8 mouse cellular contexts compared by ENCODE assay signal in genomic region chr1:170644255-170645205, GRCm38 (mm10). TPM values are rescaled to one million over a fixed set of nuclear protein-coding genes. Genes with fewer than 3 reads are reported as not detected.
A peak's percentile ranks its signal among the peaks of the same experiment; 100 is the strongest.
DNase-seq lines count a peak whose midpoint lies in the region; ATAC-seq and TF ChIP-seq lines count a peak whose summit lies in the region.

TSS of gene Olfml2b (plus strand) at chr1:170644532.

- intact Hi-C loops in left cerebral cortex, adult 2 months (cut with DNase I): no loop called here

- peak; percentile 96 for ATAC-seq in hindbrain, postnatal 0 days

- no peaks in the 10 kb centered on the region for H3K36me3 ChIP-seq in hindbrain, postnatal 0 days (ENCODE audit: insufficient read depth, low read length)
- no peaks in the 10 kb centered on the region for H3K36me3 ChIP-seq in macrophage (ENCODE audit: inconsistent target)

- DNase-seq in adipocyte (ENCODE audit: low spot score): peak; percentile 85
- peak; percentile 91 for DNase-seq in gastrocnemius, postnatal 10 days
- DNase-seq in hindbrain, postnatal 0 days (ENCODE audit: low spot score): peak; percentile 88
- DNase-seq in left cerebral cortex, adult 2 months (ENCODE audit: extremely low spot score in 1 of 2, low spot score in 2 of 2): peak; percentile 79
- peak; percentile 84 for DNase-seq in right cerebral cortex, adult 18-20 months
- peak; percentile 69 to 85 for DNase-seq in urinary bladder, postnatal 36 days (ENCODE audit: low spot score in 2 of 2)

- peak within 1 kb of the TSS; percentile 57 for H3K9ac ChIP-seq in hindbrain, postnatal 0 days (replicated peaks; ENCODE audit: low read length)

- H3K4me2 ChIP-seq in hindbrain, postnatal 0 days (ENCODE audit: low read depth, low read length): peak within 1 kb of the TSS; percentile 89

- H3K27me3 ChIP-seq in hindbrain, postnatal 0 days (ENCODE audit: insufficient read depth, low read length): no peaks in the 10 kb centered on the region

- WGBS in hindbrain, postnatal 0 days: 14% methylated on average over 50 of the region's 51 CpGs
- 15% methylated on average over 51 of the region's 51 CpGs for WGBS in macrophage (ENCODE audit: missing documents)

- H3K27ac ChIP-seq in cortical plate, adult 2 months (ENCODE audit: insufficient read depth, low read length): peak within 1 kb of the TSS; percentile 2; the same call in 1 of the 2 replicates
- H3K27ac ChIP-seq in hindbrain, postnatal 0 days: no peak within 1 kb of the TSS
- peak within 1 kb of the TSS; percentile 56; the same call in 1 of the 2 replicates for H3K27ac ChIP-seq in left cerebral cortex, adult 2 months
- H3K27ac ChIP-seq in macrophage: no peak within 1 kb of the TSS

- peak within 1 kb of the TSS; percentile 35 for H3K4me3 ChIP-seq in cortical plate, adult 2 months (ENCODE audit: insufficient read depth, low read length)
- peak within 1 kb of the TSS; percentile 54 for H3K4me3 ChIP-seq in hindbrain, postnatal 0 days (ENCODE audit: low read length)
- H3K4me3 ChIP-seq in left cerebral cortex, adult 2 months: peak within 1 kb of the TSS; percentile 50
- peak within 1 kb of the TSS; percentile 39 for H3K4me3 ChIP-seq in macrophage (ENCODE audit: inconsistent target)

- no peak for TF ChIP-seq POLR2A in cortical plate, adult 2 months (IDR thresholded peaks at IDR 0.05; ENCODE audit: extremely low read depth, insufficient read depth, low read length)

- no peaks in the 10 kb centered on the region for H3K4me1 ChIP-seq in cortical plate, adult 2 months (ENCODE audit: control insufficient read depth, insufficient read depth, low read length)
- H3K4me1 ChIP-seq in hindbrain, postnatal 0 days (ENCODE audit: insufficient read depth, low read length): peaks cover 7% of the 10 kb centered on the region; the same call in 1 of the 2 replicates

- TF ChIP-seq CTCF in cortical plate, adult 2 months (IDR thresholded peaks at IDR 0.05; ENCODE audit: extremely low read depth, insufficient read depth, low read length): no peak
- TF ChIP-seq CTCF in hindbrain, postnatal 0 days (IDR thresholded peaks at IDR 0.05; ENCODE audit: low read depth): no peak
- no peak for TF ChIP-seq CTCF in left cerebral cortex, adult 2 months (IDR thresholded peaks at IDR 0.05)

- no peaks in the 10 kb centered on the region for H3K9me3 ChIP-seq in hindbrain, postnatal 0 days (ENCODE audit: low read length)

- no peaks in the 10 kb centered on the region for H3K79me2 ChIP-seq in macrophage (ENCODE audit: inconsistent target)

RNA-seq across cellular contexts. Expression of gene Olfml2b, which starts in this region (rescaled TPM):
- 5.9 and 9.1 TPM in 2 replicates for polyA plus RNA-seq in cortical plate, adult 2 months (2012; rRNA removed)
- 10 to 100 TPM; 54.3 to 69.6 TPM for total RNA-seq in gastrocnemius, postnatal 10 days (2021)
- 7.1 and 7.3 TPM in 2 replicates for total RNA-seq in hindbrain, postnatal 0 days (2014; rRNA removed)
- polyA plus RNA-seq in hindbrain, postnatal 0 days (2015; fragmentation: Nextera tagmentation; extraction: Ambion mirVana): 2.7 and 3.9 TPM in 2 replicates
- 1 to 10 TPM; 2.9 to 3.2 TPM for total RNA-seq in left cerebral cortex, adult 2 months (2021)
- total RNA-seq in macrophage (2018; cell fraction: chromatin; rRNA removed): 1 to 10 TPM in 1 of 26 experiments, under 1 TPM in 3, not detected in 22; 0.18 to 3.4 (median 0.31) TPM
- total RNA-seq in macrophage (2018; cell fraction: cytosol; rRNA removed): under 1 TPM; 0.06 to 0.39 (median 0.16) TPM
- total RNA-seq in macrophage (2018; cell fraction: nucleus; rRNA removed): 1 to 10 TPM in 2 of 26 experiments, under 1 TPM in 14, not detected in 10; 0.12 to 1.6 (median 0.25) TPM
- polyA plus RNA-seq in macrophage (2018): 0.11 to 2.1 TPM (median 0.33 TPM) in 3 replicates

Comparison
In these comparisons a context has a peak if more than half of its experiments do, and no peak if none do; other contexts are left out.
1. H3K27ac ChIP-seq: peak in cortical plate, adult 2 months (single experiment) and left cerebral cortex, adult 2 months (single experiment); none in hindbrain, postnatal 0 days (single experiment) and macrophage (single experiment).
2. Peak in every context shown above with its lines, with median percentiles within 50 percentile points of each other: DNase-seq and H3K4me3 ChIP-seq.